Mouse (Mus musculus) spleen, adult 12 weeks (tissue): ENCODE results near the gene Usp39.
A peak's percentile ranks its signal among the peaks of the same experiment; 100 is the strongest.

ENCODE experiments used
- DNase-seq: peaks from one replicate; pipeline ENCODE4 v3.0.0; 2022; ENCODE audit warnings: low spot score

The Usp39 gene

DNA sequence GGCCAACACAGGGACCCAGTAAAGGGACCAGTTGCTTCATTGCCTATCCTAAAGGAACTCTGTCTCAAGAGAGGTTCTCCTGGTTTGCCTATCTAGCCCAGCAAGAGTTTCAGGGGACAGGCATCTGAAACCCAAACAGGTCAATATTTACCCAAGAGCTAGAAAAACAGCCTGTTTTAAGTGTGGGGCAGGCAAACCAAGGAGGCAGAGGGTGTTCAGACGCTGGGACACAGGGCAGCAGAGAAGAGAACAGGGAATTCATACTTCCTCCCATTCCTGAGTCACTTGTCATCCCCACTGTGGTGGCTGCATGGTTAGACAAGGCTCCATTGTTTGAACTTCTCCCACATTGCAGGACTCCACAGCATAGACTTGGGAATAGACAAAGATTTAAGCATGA, 26.6 kb upstream of the Usp39 start:
- no peak for DNase-seq

GRCm38 (mm10) chr6:72371147-72371546, 26.2 kb upstream of the Usp39 start:
- no peak for DNase-seq

GRCm38 (mm10) chr6:72370091-72370490, 25.1 kb upstream of the Usp39 start:
- DNase-seq, result no peak

DNA sequence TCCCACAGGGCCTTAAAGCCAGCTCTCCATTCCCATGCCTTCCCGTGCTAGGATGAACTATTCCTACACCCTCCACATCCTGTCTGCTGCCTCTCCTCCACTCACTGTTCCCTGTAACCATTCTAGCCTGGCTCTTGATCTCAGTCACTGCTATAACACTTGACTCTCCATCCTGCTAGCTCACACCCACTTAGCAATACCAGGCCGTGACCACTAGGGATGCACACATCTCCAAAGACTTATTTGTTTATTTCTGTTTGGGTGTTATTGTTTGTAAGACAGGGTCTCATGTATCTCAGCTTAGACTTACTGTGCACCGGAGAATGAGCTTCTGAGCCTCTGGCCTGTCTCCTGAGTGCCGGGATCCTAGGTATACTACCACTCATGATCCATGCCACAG, 24.6 kb upstream of the Usp39 start:
- no peak for DNase-seq

- no peak for DNase-seq
These were observed 22.5 kb upstream of the Usp39 start for GRCm38 (mm10) chr6:72367460-72367974.

- DNase-seq, result no peak
These were observed 22.0 kb upstream of the Usp39 start, which contains the start of gene Rnf181 for GRCm38 (mm10) chr6:72366844-72367443. Gene Rnf181, minus strand, starts transcription at chr6:72366956.

DNA sequence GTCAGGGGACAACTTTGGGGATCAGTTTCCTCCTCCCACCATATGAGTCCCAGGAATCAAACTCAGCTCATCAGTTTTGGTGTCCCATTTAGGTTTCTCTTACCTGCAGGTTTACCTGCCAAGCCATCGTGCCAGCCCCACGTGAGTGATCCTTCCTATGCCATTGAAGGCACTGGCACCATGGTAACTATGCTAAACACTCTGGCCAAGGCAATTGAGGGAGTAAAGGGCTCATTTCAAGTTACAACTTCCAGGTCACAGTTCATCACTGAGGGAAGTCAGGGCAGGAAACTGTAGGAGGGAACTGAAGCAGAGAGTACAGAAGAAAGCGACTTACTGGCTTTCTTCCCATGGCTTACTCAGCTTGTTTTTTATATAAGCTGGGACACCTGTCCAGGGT, 21.3 kb upstream of the Usp39 start:
- no peak for DNase-seq

DNA sequence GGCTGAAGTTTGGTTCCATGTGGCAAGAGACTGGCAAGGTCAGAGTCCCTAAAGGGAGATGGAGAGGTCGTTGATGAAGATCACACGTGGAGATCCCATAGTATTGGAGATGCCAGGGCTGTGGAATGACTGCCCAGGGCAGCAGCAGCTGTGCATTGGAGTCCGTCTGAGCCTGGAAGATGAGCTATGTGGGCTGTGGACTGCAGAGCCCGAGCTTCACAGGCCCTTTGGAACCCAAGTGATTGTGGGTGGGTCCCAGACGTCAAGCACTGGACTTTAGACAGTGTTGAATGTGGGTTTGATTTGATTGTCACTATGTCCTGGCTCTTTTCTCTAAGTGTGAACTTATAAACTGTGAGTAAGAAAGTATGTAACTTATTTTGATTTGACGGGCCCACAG, 20.0 kb upstream of the Usp39 start:
- DNase-seq, result no peak

DNA sequence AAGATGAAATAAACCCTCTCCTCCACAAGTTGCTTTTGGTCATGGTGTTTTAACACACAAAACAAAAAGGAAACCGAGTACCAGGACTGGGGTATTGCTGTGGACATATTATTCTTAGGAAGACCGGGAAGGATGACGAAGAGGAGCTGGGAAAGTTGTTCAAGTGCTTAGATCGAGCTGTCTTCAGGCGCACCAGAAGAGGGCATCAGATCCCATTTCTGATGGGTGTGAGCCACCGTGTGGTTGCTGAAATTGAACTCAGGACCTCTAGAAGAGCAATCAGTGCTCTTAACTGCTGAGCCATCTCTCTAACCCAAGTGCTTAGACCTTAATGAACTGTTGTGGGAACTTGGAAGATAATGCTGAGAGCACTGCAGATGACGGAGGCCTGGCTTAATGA, 19.0 kb upstream of the Usp39 start:
- DNase-seq, result no peak

DNA sequence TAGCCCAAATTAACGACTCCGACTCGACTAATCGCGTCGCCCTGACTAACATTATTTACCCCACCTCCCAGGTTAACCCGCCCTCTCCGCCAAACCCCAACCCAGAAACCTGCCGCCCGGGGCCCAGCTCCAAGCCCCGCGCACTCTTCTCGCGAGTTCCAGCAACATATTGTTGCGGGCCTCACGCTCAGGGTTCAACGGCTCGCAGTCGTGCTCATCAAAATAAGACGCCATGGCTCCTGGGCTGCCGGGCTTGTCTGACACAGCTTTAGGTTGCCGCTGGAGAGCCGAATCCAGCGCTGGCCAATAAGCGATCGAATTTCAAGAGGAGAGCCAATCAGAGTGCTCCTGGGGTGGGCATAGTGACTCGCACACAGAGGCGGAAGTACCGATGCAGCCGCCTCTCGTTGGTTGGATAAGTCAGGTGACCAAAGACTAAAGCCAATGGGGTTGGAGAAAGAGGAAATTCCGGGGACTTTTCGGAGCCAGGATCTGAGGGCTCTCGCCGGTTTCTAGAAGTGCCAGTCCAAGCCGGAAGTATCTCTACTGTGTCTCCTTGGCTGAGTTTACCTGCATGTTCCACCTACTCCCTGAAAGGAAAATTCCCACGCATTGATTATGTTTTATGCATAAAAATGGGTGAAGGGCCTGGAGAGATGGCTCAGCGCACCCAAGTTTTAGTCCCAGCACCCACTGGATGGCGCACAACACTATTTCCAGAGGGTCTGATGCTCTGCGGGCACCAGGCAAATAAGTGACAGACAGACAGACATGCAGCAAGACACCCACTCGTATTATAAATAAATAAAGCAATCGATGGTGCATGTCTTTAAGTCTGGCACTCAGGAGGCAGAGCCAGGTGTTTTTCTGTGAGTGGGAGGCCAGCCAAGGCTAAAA, 17.4 kb upstream of the Usp39 start:
- DNase-seq, result peak; percentile 92

GRCm38 (mm10) chr6:72361121-72361551, 16.2 kb upstream of the Usp39 start:
- DNase-seq, result no peak

- no peak for DNase-seq
These were observed 15.6 kb upstream of the Usp39 start for GRCm38 (mm10) chr6:72360599-72360935.

- no peak for DNase-seq
These were observed 15.1 kb upstream of the Usp39 start for GRCm38 (mm10) chr6:72359891-72360598.

- no peak for DNase-seq
These were observed 14.4 kb upstream of the Usp39 start for GRCm38 (mm10) chr6:72359343-72359742.

DNA sequence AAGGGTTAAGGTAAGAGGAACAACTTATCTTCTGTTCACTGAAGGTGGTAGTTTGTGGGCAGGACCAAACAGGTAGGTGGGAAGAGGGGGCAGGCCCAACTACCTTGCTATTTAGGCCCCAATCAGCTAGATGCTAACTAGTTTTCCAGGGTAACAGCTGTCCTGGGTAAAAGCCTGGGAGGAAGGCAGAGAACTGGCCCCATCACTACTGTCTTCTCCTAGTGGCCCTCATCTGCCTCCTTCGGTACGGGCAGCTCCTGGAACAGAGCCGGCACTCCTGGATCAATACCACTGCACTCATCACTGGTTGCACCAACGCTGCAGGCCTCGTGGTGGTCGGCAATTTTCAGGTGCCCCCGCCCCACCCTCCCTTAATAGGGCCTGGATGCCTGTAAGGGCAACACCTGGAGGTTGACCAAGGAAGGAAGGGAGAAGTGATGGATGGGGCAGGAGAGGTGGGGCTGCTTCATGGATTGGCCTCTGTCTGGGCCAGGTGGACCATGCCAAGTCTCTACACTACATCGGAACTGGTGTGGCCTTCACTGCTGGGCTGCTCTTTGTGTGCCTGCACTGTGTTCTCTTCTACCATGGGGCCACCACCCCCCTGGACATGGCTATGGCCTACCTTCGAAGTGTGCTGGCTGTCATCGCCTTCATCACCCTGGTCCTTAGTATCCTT, 13.2 kb upstream of the Usp39 start:
- DNase-seq, result no peak

- no peak for DNase-seq
These were observed 12.4 kb upstream of the Usp39 start for GRCm38 (mm10) chr6:72357164-72358079.

GRCm38 (mm10) chr6:72356001-72356532, 11.1 kb upstream of the Usp39 start:
- DNase-seq, result no peak

DNA sequence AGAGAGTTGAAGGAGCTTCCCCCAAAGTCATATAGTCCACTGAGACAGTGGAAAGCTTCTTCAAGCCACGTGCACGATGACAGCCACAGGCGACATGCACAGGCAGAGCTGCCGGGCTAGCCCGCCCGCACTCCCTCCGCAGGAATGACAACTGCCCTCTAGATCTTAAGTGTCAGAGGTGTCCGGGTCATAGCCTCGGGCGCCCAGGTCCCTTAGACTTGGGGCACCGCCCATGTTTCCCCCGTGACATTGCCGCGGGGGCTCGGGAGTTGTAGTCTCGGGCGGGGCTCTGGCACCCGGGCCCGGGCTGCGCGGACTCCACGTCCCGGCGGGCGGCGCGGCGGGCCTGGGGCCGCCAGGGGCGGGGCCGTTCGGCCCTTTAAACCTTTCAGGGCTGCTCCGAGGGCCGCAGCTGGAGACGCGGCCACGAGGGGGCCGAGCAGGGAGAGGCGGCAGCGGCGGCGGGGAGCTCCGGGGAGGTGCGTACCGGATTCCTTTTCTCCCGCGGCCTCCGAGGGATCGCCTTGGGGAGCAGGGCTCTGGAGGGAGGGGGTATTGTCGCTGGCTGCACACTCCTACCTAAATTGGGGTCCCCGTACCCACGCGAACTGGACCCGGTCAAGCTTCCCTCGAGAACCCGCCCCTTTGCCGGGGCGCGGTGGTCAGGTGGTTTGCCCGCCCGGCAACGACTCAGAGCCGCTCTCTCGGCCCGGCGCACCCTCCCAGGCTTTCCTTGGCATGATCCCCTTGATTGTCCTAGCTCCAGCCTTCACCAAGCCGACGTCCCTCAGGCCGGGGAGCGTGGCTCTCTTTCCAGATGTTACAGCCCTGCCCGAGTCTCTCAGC, 10.3 kb upstream of the Usp39 start, which contains the start of gene Tmem150a:
Tmem150a (plus strand) TSS at position 382 of the 846 bp plus-strand sequence.
- DNase-seq, result peak; percentile 17

- no peak for DNase-seq
These were observed 9.0 kb upstream of the Usp39 start for GRCm38 (mm10) chr6:72354025-72354424.
